Mouse (Mus musculus) hindbrain, embryonic 10.5 days (tissue): ENCODE measurements at regions not wholly inside any gene's neighbourhood (a gene's known extent, or its start where the extent isn't known, plus 50 kb on each side); places are given as distances from the start of the nearest gene placed in this dataset.
"Not testable (repeated sequence)": the region's sequence is repeated elsewhere in the genome, so short reads cannot be mapped to it uniquely, and the experiment has no call there.

ENCODE experiments used
- DNase-seq: peaks from one replicate; pipeline ENCODE4 v3.0.0-alpha.2; 2017; ENCODE audit warnings: low spot score
- H3K27ac ChIP-seq: fragments of 300-500 bp; sonication (generic); 2 replicates; pipeline ENCODE4 v1.5.1; 2016; ENCODE audit warnings: mild to moderate bottlenecking, moderate library complexity
- H3K27me3 ChIP-seq: fragments of 300-500 bp; sonication (generic); 2 replicates; pipeline ENCODE4 v1.6.1; 2016; ENCODE audit warnings: mild to moderate bottlenecking; ENCODE audit not compliant: poor library complexity, insufficient read depth, severe bottlenecking
- H3K36me3 ChIP-seq: fragments of 300-500 bp; sonication (generic); 2 replicates; pipeline ENCODE4 v1.6.1; 2016; ENCODE audit warnings: mild to moderate bottlenecking, moderate library complexity
- H3K4me1 ChIP-seq: fragments of 300-500 bp; sonication (generic); replicated peaks from 2 replicates; pipeline ENCODE4 v1.6.1; 2016; ENCODE audit warnings: mild to moderate bottlenecking
- H3K4me3 ChIP-seq: fragments of 300-500 bp; sonication (generic); 2 replicates; pipeline ENCODE4 v1.5.1; 2016; ENCODE audit warnings: mild to moderate bottlenecking, moderate library complexity
- H3K9me3 ChIP-seq: fragments of 300-500 bp; sonication (generic); 2 replicates; pipeline ENCODE4 v1.6.1; 2016; ENCODE audit warnings: mild to moderate bottlenecking, moderate library complexity
- WGBS: fragments of 180-500 bp; shearing (Covaris S2); methylation state at CpG from one replicate; pipeline ENCODE4 v1.1.7; 2016; 5-methylcytosine and 5-hydroxymethylcytosine counted together

GRCm38 (mm10) chr13:32424543-32424942 is 86.0 kb upstream of the Gmds start:
- not testable (repeated sequence) for H3K27ac ChIP-seq, H3K4me1 ChIP-seq, H3K4me3 ChIP-seq, H3K27me3 ChIP-seq, DNase-seq, H3K9me3 ChIP-seq, H3K36me3 ChIP-seq
- WGBS = 89% methylated on average over 9 of the region's 9 CpGs

- Histone ChIP-seq H3K36me3 (no peaks in the 10 kb centered on the region), H3K4me3 (no peak overlapping the region), H3K27me3 (no peaks in the 10 kb centered on the region), H3K9me3 (no peaks in the 10 kb centered on the region), H3K4me1 (no peaks in the 10 kb centered on the region), H3K27ac (no peak overlapping the region)
- 69% methylated on average over 2 of the region's 2 CpGs for WGBS
- no peak for DNase-seq
Measured at GRCm38 (mm10) chr13:32422485-32422884, 83.9 kb upstream of the Gmds start.

- Histone ChIP-seq H3K4me3 (no peak overlapping the region), H3K4me1 (no peaks in the 10 kb centered on the region), H3K9me3 (no peaks in the 10 kb centered on the region), H3K36me3 (no peaks in the 10 kb centered on the region), H3K27me3 (no peaks in the 10 kb centered on the region), H3K27ac (no peak overlapping the region)
- WGBS = 80% methylated on average over 6 of the region's 6 CpGs
- DNase-seq = no peak
Measured at GRCm38 (mm10) chr13:32419326-32419725, 80.8 kb upstream of the Gmds start.

GRCm38 (mm10) chr13:32418655-32419054 is 80.1 kb upstream of the Gmds start:
- Histone ChIP-seq H3K4me3 (no peak overlapping the region), H3K36me3 (no peaks in the 10 kb centered on the region), H3K9me3 (no peaks in the 10 kb centered on the region), H3K27me3 (no peaks in the 10 kb centered on the region), H3K4me1 (no peaks in the 10 kb centered on the region), H3K27ac (no peak overlapping the region)
- no peak for DNase-seq
- WGBS = 86% methylated on average over 2 of the region's 2 CpGs

GRCm38 (mm10) chr13:32417907-32418306 is 79.4 kb upstream of the Gmds start:
- no peaks in the 10 kb centered on the region for H3K27me3 ChIP-seq

GRCm38 (mm10) chr13:32411287-32411935 is 72.9 kb upstream of the Gmds start:
- H3K9me3 ChIP-seq = no peaks in the 10 kb centered on the region
- H3K27me3 ChIP-seq = no peaks in the 10 kb centered on the region
- WGBS = 52% methylated on average over 14 of the region's 14 CpGs
- no peak overlapping the region for H3K27ac ChIP-seq
- H3K4me1 ChIP-seq = no peaks in the 10 kb centered on the region
- H3K4me3 ChIP-seq = no peak overlapping the region
- DNase-seq = peak; percentile 62
- H3K36me3 ChIP-seq = no peaks in the 10 kb centered on the region

More at GRCm38 (mm10) chr13:32417907-32418306, 79.4 kb upstream of the Gmds start:
- Histone ChIP-seq H3K36me3 (no peaks in the 10 kb centered on the region), H3K27ac (no peak overlapping the region), H3K4me1 (no peaks in the 10 kb centered on the region), H3K4me3 (no peak overlapping the region), H3K9me3 (no peaks in the 10 kb centered on the region)
- DNase-seq = no peak

- H3K36me3 ChIP-seq = no peaks in the 10 kb centered on the region
- H3K27ac ChIP-seq = no peak overlapping the region
- H3K27me3 ChIP-seq = no peaks in the 10 kb centered on the region
- no peaks in the 10 kb centered on the region for H3K9me3 ChIP-seq
- H3K4me1 ChIP-seq = no peaks in the 10 kb centered on the region
- DNase-seq = no peak
- WGBS = 70% methylated on average over 6 of the region's 6 CpGs
- no peak overlapping the region for H3K4me3 ChIP-seq
Measured at GRCm38 (mm10) chr13:32410065-32410464, 71.5 kb upstream of the Gmds start.

- Histone ChIP-seq H3K27me3 (no peaks in the 10 kb centered on the region), H3K4me3 (no peak overlapping the region), H3K27ac (no peak overlapping the region), H3K9me3 (no peaks in the 10 kb centered on the region; the same call in 1 of the 2 replicates), H3K4me1 (no peaks in the 10 kb centered on the region), H3K36me3 (no peaks in the 10 kb centered on the region)
- WGBS = 88% methylated on average over 1 of the region's 1 CpGs
- no peak for DNase-seq
Measured at GRCm38 (mm10) chr13:32398616-32399015, 60.1 kb upstream of the Gmds start.
